Mouse (Mus musculus): ENCODE data around the gene Chrna1. TPM values are rescaled to one million over a fixed set of nuclear protein-coding genes. Genes with fewer than 3 reads are reported as not detected.

Gene Chrna1
- polyA plus RNA-seq (2012; rRNA removed), result not detected in 2 replicates

DNA sequence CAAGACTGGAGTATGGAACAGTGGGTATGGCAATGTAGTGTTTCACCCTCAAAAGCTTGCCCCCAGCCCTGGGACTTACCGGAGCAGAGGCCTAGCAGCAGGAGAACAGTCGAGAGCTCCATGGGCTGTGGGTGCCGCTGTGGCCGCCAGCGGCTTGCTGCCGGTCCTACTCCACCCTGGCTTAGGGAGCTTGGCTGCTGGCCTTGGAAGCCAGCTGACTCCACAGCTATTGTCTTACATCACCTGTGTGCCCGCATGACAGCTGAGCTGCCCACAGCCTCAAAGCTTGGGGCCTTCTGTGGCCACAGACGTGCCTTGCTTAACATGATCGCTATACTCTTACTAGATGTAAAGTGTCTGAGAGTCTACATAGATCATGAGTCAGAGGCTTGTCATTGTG is at the start of gene Chrna1:
Gene Chrna1, minus strand, starts transcription at position 173 of the 400 bp plus-strand sequence.

DNA sequence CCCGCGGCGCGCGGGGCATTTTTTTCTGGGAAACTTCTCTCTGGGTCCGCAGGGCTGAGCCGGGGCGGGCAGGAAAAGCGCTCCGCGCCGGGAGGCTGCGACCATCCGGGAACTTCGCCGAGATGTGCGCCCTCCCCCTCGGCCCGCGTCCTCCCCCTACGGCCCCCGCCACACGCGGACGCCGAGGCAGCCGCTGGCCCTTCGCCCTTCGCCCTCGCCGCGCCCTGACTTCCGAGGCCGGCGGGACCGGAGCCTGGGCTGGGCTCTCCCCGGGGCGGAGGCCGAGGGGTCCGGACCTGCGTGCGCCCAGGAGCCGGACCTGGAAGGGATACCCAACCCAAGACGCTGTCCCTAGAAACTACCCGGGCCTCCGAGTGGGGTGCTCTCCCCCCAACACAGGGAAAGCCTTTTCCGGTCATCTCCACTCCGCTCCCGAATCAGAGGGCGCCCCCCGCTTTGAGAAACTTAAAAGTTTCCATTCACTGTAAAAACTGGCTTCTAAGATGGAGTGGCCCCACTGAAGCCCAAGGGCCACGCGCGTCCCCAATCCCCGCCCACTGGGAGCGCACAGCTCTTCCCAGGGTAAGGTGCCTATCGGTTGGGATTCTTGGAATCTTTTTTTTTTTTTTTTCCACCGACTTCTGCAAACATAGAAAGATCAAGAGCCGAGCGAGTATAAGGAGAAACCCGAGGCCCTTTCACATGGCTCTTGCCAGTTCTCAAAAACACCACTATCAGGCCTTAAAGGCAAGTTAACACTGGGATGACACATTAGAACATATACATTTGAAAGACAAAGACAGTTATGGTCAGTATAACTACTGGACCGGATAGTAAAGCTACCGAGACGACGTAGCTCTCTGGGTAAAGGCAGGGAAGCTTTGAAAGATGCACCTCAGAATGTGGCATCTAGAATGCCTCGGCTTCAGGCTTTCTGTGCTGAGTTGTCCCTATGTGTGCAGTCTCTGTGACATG is 50.5 kb downstream of the Chrna1 start, which contains the start of gene Wipf1:
Gene Wipf1, minus strand, starts transcription at position 379 of the 975 bp plus-strand sequence.

Other genes with a start within 250 kb of the Chrna1 start
- 1.7 and 2.2 TPM in 2 replicates for gene Gpr155, start 193.8 kb downstream of the Chrna1 start, polyA plus RNA-seq (2012; rRNA removed)
- 11.8 and 11.9 TPM in 2 replicates for gene Wipf1, start 50.6 kb downstream of the Chrna1 start, polyA plus RNA-seq (2012; rRNA removed)
- gene Chn1, start 195.0 kb upstream of the Chrna1 start, polyA plus RNA-seq (2012; rRNA removed), result 6.5 and 7.1 TPM in 2 replicates

Data from colon, adult 2 months (tissue).